Mouse (Mus musculus): ENCODE measurements around the gene Izumo1.

Gene Izumo1

GRCm38 (mm10) chr7:45621443-45621842 is at the start of gene Izumo1:
Izumo1 (plus strand) TSS chr7:45621811.
- DNase-seq (ENCODE audit: low read depth, low spot score), result no peak

GRCm38 (mm10) chr7:45571966-45572365 is 49.6 kb upstream of the Izumo1 start:
- no peak for DNase-seq (ENCODE audit: low read depth, low spot score)

GRCm38 (mm10) chr7:45573954-45574353 is 47.7 kb upstream of the Izumo1 start:
- no peak for DNase-seq (ENCODE audit: low read depth, low spot score)

- no peak for DNase-seq (ENCODE audit: low read depth, low spot score)
These were observed 46.9 kb upstream of the Izumo1 start for GRCm38 (mm10) chr7:45574472-45575379.

- DNase-seq (ENCODE audit: low read depth, low spot score), result no peak
These were observed 35.7 kb upstream of the Izumo1 start for GRCm38 (mm10) chr7:45585923-45586322.

- DNase-seq (ENCODE audit: low read depth, low spot score), result no peak
These were observed 33.7 kb upstream of the Izumo1 start for GRCm38 (mm10) chr7:45587631-45588592.

- peak; percentile 95 for DNase-seq (ENCODE audit: low read depth, low spot score)
These were observed 32.4 kb upstream of the Izumo1 start for GRCm38 (mm10) chr7:45589173-45589572.

- DNase-seq (ENCODE audit: low read depth, low spot score), result no peak
These were observed 31.7 kb upstream of the Izumo1 start for GRCm38 (mm10) chr7:45589898-45590297.

GRCm38 (mm10) chr7:45590874-45591273 is 30.7 kb upstream of the Izumo1 start:
- DNase-seq (ENCODE audit: low read depth, low spot score), result no peak

- DNase-seq (ENCODE audit: low read depth, low spot score), result no peak
These were observed 29.7 kb upstream of the Izumo1 start for GRCm38 (mm10) chr7:45591880-45592279.

GRCm38 (mm10) chr7:45593118-45593815 is 28.3 kb upstream of the Izumo1 start:
- peak; percentile 74 for DNase-seq (ENCODE audit: low read depth, low spot score)

- no peak for DNase-seq (ENCODE audit: low read depth, low spot score)
These were observed 26.4 kb upstream of the Izumo1 start for GRCm38 (mm10) chr7:45595176-45595575.

- DNase-seq (ENCODE audit: low read depth, low spot score), result no peak
These were observed 25.5 kb upstream of the Izumo1 start for GRCm38 (mm10) chr7:45596107-45596506.

GRCm38 (mm10) chr7:45597013-45597412 is 24.6 kb upstream of the Izumo1 start:
- no peak for DNase-seq (ENCODE audit: low read depth, low spot score)

- DNase-seq (ENCODE audit: low read depth, low spot score), result no peak
These were observed 24.1 kb upstream of the Izumo1 start for GRCm38 (mm10) chr7:45597527-45597926.

GRCm38 (mm10) chr7:45598960-45599879 is 22.4 kb upstream of the Izumo1 start:
- no peak for DNase-seq (ENCODE audit: low read depth, low spot score)

- DNase-seq (ENCODE audit: low read depth, low spot score), result no peak
These were observed 15.8 kb upstream of the Izumo1 start for GRCm38 (mm10) chr7:45605704-45606289.

- no peak for DNase-seq (ENCODE audit: low read depth, low spot score)
These were observed 12.1 kb upstream of the Izumo1 start for GRCm38 (mm10) chr7:45609511-45609910.

- peak; percentile 33 for DNase-seq (ENCODE audit: low read depth, low spot score)
These were observed 5.3 kb upstream of the Izumo1 start for GRCm38 (mm10) chr7:45616277-45616676.

GRCm38 (mm10) chr7:45617042-45617695 is 4.4 kb upstream of the Izumo1 start, which contains the start of gene Fut1:
Fut1 (plus strand) TSS chr7:45617289.
- peak; percentile 46 for DNase-seq (ENCODE audit: low read depth, low spot score)
